Mouse (Mus musculus): ENCODE measurements around the gene Net1. TPM values are rescaled to one million over a fixed set of nuclear protein-coding genes. Genes with fewer than 3 reads are reported as not detected.
"Not testable (repeated sequence)": the region's sequence is repeated elsewhere in the genome, so short reads cannot be mapped to it uniquely, and the experiment has no call there.

Gene Net1
- polyA plus RNA-seq, 1 experiment from 2014 or later = 124 TPM

DNA sequence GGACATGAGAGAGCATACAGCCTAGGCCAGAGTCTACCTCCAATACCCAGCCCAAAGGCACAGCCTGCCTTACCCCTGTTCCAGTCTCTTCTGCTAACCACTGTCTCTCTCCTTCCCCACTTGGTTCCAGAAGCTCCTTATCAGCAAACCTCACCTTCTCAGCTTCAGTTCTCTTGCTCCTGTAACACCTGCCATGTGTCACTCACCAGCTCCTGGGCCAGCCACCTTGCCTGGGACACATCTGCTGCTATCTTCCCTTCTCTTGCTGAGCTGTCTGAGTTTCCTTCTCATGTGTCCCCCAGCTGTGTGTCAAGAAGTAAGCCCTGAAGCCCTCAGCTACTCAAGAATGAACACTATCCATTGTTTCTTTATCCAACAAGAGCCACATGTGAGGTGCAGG, 77.4 kb downstream of the Net1 start:
- H3K36me3 ChIP-seq (replicated peaks; ENCODE audit: control insufficient read depth, insufficient read depth, low read depth, low read length); ATAC-seq (replicated peaks; ENCODE audit: insufficient number of reproducible peaks, low FRiP score, low TSS enrichment, low read depth): not testable (repeated sequence)

DNA sequence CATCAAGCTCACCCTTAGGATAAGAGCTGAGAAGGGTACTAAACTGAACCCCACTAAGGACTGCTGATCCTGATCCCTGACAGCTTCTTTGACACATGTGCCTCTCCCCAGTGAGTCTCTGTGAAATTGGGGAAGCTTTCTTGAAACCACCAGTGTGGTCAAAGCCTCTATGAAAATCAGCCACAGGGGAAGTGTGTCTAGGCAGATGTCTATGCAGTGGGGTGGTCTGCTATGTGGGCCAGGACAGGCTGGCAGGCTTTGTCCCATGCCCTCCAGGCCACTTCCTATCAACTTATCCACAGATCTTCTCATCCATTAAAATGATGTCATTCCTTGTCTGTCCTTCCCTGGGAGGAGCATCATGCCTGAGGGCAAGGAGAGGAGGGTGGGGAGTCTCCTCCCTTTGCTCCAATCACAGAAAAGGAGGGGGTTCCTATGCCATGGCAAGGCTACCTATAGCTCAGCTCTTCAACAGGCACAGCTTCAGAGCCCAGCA, 80.7 kb downstream of the Net1 start, which contains the start of gene Calm4:
Gene Calm4, plus strand, starts transcription at position 446 of the 496 bp plus-strand sequence.
- not testable (repeated sequence) for H3K9me3 ChIP-seq (replicated peaks; ENCODE audit: control insufficient read depth, low read length); ATAC-seq (replicated peaks; ENCODE audit: insufficient number of reproducible peaks, low FRiP score, low TSS enrichment, low read depth); H3K4me3 ChIP-seq (ENCODE audit: low read depth, low read length); DNase-seq (ENCODE audit: low spot score); H3K27ac ChIP-seq (replicated peaks; ENCODE audit: low read depth, low read length); H3K9ac ChIP-seq (replicated peaks; ENCODE audit: low read length); H3K4me2 ChIP-seq (ENCODE audit: low read depth, low read length); H3K27me3 ChIP-seq (ENCODE audit: control insufficient read depth, insufficient read depth, low read length); H3K4me1 ChIP-seq (ENCODE audit: control insufficient read depth, insufficient read depth, low read length); H3K36me3 ChIP-seq (replicated peaks; ENCODE audit: control insufficient read depth, insufficient read depth, low read depth, low read length)

More for the DNA sequence above, 77.4 kb downstream of the Net1 start:
- not testable (repeated sequence) for H3K4me1 ChIP-seq (ENCODE audit: control insufficient read depth, insufficient read depth, low read length); H3K9ac ChIP-seq (replicated peaks; ENCODE audit: low read length); H3K9me3 ChIP-seq (replicated peaks; ENCODE audit: control insufficient read depth, low read length); H3K4me2 ChIP-seq (ENCODE audit: low read depth, low read length); DNase-seq (ENCODE audit: low spot score); H3K27me3 ChIP-seq (ENCODE audit: control insufficient read depth, insufficient read depth, low read length); H3K4me3 ChIP-seq (ENCODE audit: low read depth, low read length); H3K27ac ChIP-seq (replicated peaks; ENCODE audit: low read depth, low read length)

DNA sequence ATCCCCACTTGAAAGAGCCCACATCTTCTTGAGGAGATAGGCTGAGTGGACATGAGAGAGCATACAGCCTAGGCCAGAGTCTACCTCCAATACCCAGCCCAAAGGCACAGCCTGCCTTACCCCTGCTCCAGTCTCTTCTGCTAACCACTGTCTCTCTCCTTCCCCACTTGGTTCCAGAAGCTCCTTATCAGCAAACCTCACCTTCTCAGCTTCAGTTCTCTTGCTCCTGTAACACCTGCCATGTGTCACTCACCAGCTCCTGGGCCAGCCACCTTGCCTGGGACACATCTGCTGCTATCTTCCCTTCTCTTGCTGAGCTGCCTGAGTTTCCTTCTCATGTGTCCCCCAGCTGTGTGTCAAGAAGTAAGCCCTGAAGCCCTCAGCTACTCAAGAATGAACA, 84.4 kb downstream of the Net1 start:
- not testable (repeated sequence) for H3K27me3 ChIP-seq (ENCODE audit: control insufficient read depth, insufficient read depth, low read length); H3K4me1 ChIP-seq (ENCODE audit: control insufficient read depth, insufficient read depth, low read length); H3K4me2 ChIP-seq (ENCODE audit: low read depth, low read length); H3K27ac ChIP-seq (replicated peaks; ENCODE audit: low read depth, low read length); H3K9me3 ChIP-seq (replicated peaks; ENCODE audit: control insufficient read depth, low read length); ATAC-seq (replicated peaks; ENCODE audit: insufficient number of reproducible peaks, low FRiP score, low TSS enrichment, low read depth); H3K4me3 ChIP-seq (ENCODE audit: low read depth, low read length); H3K9ac ChIP-seq (replicated peaks; ENCODE audit: low read length); H3K36me3 ChIP-seq (replicated peaks; ENCODE audit: control insufficient read depth, insufficient read depth, low read depth, low read length); DNase-seq (ENCODE audit: low spot score)

DNA sequence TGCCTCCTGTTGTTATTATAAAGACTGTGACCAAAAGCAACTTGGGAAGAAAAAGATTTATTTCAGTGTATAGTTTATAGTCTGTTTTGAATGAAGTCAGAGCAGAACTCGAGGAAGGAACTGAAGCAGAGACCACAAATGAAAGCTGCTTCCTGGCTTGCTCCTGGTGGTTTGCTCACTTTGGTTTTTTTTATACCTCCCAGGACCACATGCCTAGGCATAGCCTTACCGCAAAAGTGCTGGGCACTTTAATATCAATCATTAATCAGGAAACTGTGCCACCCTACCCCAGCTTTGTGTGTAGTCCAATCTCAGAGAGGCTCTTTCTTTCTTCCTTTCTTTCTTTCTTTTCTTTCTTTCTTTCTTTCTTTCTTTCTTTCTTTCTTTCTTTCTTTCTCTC, 85.6 kb downstream of the Net1 start:
- 79% methylated on average over 2 of the region's 2 CpGs for WGBS

More for the DNA sequence above, 85.6 kb downstream of the Net1 start:
- Histone ChIP-seq H3K9me3 (replicated peaks; ENCODE audit: control insufficient read depth, low read length) (no peaks in the 10 kb centered on the region), H3K4me1 (ENCODE audit: control insufficient read depth, insufficient read depth, low read length) (no peaks in the 10 kb centered on the region), H3K27me3 (ENCODE audit: control insufficient read depth, insufficient read depth, low read length) (no peaks in the 10 kb centered on the region), H3K4me3 (ENCODE audit: low read depth, low read length) (no peak overlapping the region), H3K9ac (replicated peaks; ENCODE audit: low read length) (no peak overlapping the region), H3K27ac (replicated peaks; ENCODE audit: low read depth, low read length) (no peak overlapping the region), H3K4me2 (ENCODE audit: low read depth, low read length) (no peak overlapping the region), H3K36me3 (replicated peaks; ENCODE audit: control insufficient read depth, insufficient read depth, low read depth, low read length) (no peaks in the 10 kb centered on the region)
- DNase-seq (ENCODE audit: low spot score) = no peak
- no peak for ATAC-seq (replicated peaks; ENCODE audit: insufficient number of reproducible peaks, low FRiP score, low TSS enrichment, low read depth)

Small RNA genes lying within 50 kb of the gene (microRNA-seq; reads per million reads assigned to microRNA genes)
- gene Gm22460 (ENCODE audit: borderline number of aligned reads) = not detected

Other genes starting within 250 kb of the Net1 start
- gene Calml3, start 113.9 kb downstream of the Net1 start, polyA plus RNA-seq (2014; fragmentation: Nextera tagmentation; extraction: Ambion mirVana) = 0.29 and 0.39 TPM in 2 replicates
- gene Calm4, start 80.5 kb downstream of the Net1 start, polyA plus RNA-seq (2014; fragmentation: Nextera tagmentation; extraction: Ambion mirVana) = not detected in 2 replicates
- gene Calm5, start 64.0 kb downstream of the Net1 start, polyA plus RNA-seq (2014; fragmentation: Nextera tagmentation; extraction: Ambion mirVana) = not detected in 2 replicates
- 0.07 TPM in 1 of 2 replicates, not detected in the other for gene Tubal3, start 54 bp upstream of the Net1 start, polyA plus RNA-seq (2014; fragmentation: Nextera tagmentation; extraction: Ambion mirVana)
- gene Ucn3, start 27.1 kb upstream of the Net1 start, polyA plus RNA-seq (2014; fragmentation: Nextera tagmentation; extraction: Ambion mirVana) = not detected in 2 replicates
- gene Akr1c14, start 130.8 kb upstream of the Net1 start, polyA plus RNA-seq (2014; fragmentation: Nextera tagmentation; extraction: Ambion mirVana) = 0.33 and 0.84 TPM in 2 replicates
- gene Akr1c18, start 232.4 kb upstream of the Net1 start, polyA plus RNA-seq (2014; fragmentation: Nextera tagmentation; extraction: Ambion mirVana) = not detected in 2 replicates

Measured in embryonic facial prominence, embryonic 11.5 days (tissue).